In genomic region chr3:25721464-25721863, GRCm38 (mm10) we compare ENCODE assay signal across 20 mouse cellular contexts.
"Had no signal": no experiment of that assay in that cellular context is flagged by ENCODE, and none has a peak within 500 bp of the region (broad histone marks: within the 10 kb centered on the region; RNA-seq: fewer than 3 reads in every experiment).

No protein-coding gene starts in this region.

- H3K4me1 ChIP-seq: liver, embryonic 15.5 days; midbrain, embryonic 10.5 days; midbrain, embryonic 12.5 days; neural tube, embryonic 13.5 days; neural tube, embryonic 15.5 days; stomach, embryonic 15.5 days had no signal

- H3K4me3 ChIP-seq: liver, embryonic 15.5 days; midbrain, embryonic 10.5 days; midbrain, embryonic 12.5 days; myocyte; neural tube, embryonic 13.5 days; neural tube, embryonic 15.5 days; stomach, embryonic 15.5 days had no signal

- H3K27me3 ChIP-seq: liver, embryonic 15.5 days; midbrain, embryonic 12.5 days; neural tube, embryonic 13.5 days; neural tube, embryonic 15.5 days; stomach, embryonic 15.5 days had no signal

- H3K36me3 ChIP-seq: liver, embryonic 15.5 days; midbrain, embryonic 10.5 days; midbrain, embryonic 12.5 days; neural tube, embryonic 13.5 days; neural tube, embryonic 15.5 days; stomach, embryonic 15.5 days had no signal

- H3K9ac ChIP-seq: liver, embryonic 15.5 days; liver, postnatal 0 days; lung, embryonic 14.5 days; midbrain, embryonic 12.5 days; neural tube, embryonic 13.5 days; neural tube, embryonic 15.5 days; stomach, embryonic 15.5 days had no signal

- H3K9me3 ChIP-seq: liver, embryonic 15.5 days; midbrain, embryonic 10.5 days; midbrain, embryonic 12.5 days; neural tube, embryonic 13.5 days; neural tube, embryonic 15.5 days; stomach, embryonic 15.5 days had no signal

- H3K4me2 ChIP-seq: liver, embryonic 15.5 days; lung, embryonic 14.5 days; midbrain, embryonic 12.5 days; neural tube, embryonic 13.5 days; neural tube, embryonic 15.5 days; stomach, embryonic 15.5 days had no signal

- DNase-seq: liver, postnatal 0 days; lung, embryonic 14.5 days; lung, postnatal 10 days; lung, postnatal 4 days; midbrain, embryonic 14.5 days; retina, postnatal 1 day; right cerebral cortex, adult 18-20 months; right cerebral cortex, postnatal 14 days; thymus, adult 2 months; thymus, postnatal 25 days; thymus, postnatal 4 days had no signal

- H3K27ac ChIP-seq: liver, embryonic 15.5 days; midbrain, embryonic 10.5 days; midbrain, embryonic 12.5 days; neural tube, embryonic 13.5 days; neural tube, embryonic 15.5 days; stomach, embryonic 15.5 days; stomach, postnatal 0 days had no signal

- ATAC-seq: liver, postnatal 0 days; midbrain, embryonic 16.5 days had no signal
